Mouse (Mus musculus): ENCODE measurements around the gene Kif26b. TPM values are rescaled to one million over a fixed set of nuclear protein-coding genes. Genes with fewer than 3 reads are reported as not detected.

Gene Kif26b
- total RNA-seq, 2 experiments from 2014 or later: 2.4 to 3.2 TPM

DNA sequence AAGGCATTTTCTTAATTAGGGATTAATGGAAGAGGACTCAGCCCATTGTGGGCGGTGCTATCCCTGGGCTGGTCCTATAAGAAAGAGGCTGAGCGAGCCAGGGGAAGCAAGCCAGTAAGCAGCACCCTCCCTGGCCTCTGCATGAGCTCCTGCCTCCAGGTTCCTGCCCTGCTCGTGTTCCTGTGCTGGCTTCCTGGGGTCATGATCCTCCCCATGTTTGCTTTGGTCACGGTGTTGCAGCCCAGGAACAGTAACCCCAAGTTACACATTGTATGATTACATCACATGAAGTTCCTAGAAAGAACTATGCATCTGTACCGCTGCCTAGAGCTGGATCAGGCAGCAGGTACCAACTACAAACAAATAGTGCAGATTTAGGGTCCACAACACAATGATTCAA, 452.7 kb downstream of the Kif26b start:
- DNase-seq (ENCODE audit: low spot score): no peak

- no peak for DNase-seq (ENCODE audit: low spot score)
Measured at GRCm38 (mm10) chr1:178988176-178988575, 459.3 kb downstream of the Kif26b start.

Other genes starting within 250 kb of the Kif26b start
- gene Cox20, start 210.0 kb upstream of the Kif26b start, total RNA-seq (2021): 10 to 100 TPM; 43.1 to 45.2 TPM
- 100 to 1,000 TPM; 101 to 152 TPM for gene Hnrnpu, start 191.3 kb upstream of the Kif26b start, total RNA-seq (2021)
- gene Efcab2, start 123.0 kb upstream of the Kif26b start, total RNA-seq (2021): 10 to 100 TPM; 12.5 to 14.0 TPM